Mouse (Mus musculus) liver, adult (tissue): ENCODE results near the gene Abhd11.

ENCODE experiments used
- GATA4 ChIP-seq: IDR thresholded peaks from 2 replicates; pipeline ENCODE4 v1.6.1; 2014; ENCODE audit warnings: mild to moderate bottlenecking, low read length; ENCODE audit not compliant: insufficient replicate concordance

The Abhd11 gene

GRCm38 (mm10) chr5:135037946-135038345 is 29.0 kb downstream of the Abhd11 start:
- TF ChIP-seq GATA4: no peak

DNA sequence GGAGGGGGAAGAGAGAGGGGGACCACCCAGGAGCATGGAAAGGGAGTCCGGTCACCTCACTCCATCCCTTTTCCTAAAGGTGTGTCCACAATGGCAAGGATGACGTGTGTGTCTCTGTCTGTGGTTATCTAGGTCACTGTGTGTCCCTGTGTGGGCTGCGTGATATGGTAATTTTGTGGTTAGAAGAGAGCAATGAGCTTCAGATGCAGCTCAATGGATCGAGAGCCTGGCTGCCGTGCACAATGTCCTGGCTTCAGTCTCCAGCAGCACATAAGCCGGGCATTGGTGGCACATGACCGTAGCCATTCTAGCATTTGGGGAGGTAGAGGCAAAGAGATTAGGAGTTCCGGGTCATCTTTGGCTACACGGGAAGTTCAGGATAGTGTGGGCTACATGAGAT is 30.6 kb downstream of the Abhd11 start:
- TF ChIP-seq GATA4: no peak

GRCm38 (mm10) chr5:135040059-135040458 is 31.1 kb downstream of the Abhd11 start:
- no peak for TF ChIP-seq GATA4

DNA sequence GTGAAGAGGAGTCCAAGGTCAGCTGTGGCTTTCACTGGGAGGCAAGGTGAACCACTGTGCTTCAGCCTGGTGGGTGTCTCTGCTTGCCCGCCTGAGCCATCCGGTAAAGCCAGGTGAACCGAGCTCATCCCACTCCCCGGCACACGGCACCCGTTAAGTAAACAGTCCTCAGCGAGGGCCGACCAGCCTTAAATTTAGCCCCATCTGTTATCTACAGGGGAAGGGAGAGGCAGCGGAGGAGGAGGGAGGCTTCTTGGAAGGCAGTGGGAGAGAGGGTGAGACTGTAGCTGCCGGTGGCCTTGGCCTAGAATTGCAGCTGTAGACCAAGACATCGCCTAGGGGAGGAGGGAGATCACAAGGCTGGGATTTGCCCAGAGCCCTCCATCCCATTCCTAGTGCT is 31.8 kb downstream of the Abhd11 start:
- TF ChIP-seq GATA4: no peak

DNA sequence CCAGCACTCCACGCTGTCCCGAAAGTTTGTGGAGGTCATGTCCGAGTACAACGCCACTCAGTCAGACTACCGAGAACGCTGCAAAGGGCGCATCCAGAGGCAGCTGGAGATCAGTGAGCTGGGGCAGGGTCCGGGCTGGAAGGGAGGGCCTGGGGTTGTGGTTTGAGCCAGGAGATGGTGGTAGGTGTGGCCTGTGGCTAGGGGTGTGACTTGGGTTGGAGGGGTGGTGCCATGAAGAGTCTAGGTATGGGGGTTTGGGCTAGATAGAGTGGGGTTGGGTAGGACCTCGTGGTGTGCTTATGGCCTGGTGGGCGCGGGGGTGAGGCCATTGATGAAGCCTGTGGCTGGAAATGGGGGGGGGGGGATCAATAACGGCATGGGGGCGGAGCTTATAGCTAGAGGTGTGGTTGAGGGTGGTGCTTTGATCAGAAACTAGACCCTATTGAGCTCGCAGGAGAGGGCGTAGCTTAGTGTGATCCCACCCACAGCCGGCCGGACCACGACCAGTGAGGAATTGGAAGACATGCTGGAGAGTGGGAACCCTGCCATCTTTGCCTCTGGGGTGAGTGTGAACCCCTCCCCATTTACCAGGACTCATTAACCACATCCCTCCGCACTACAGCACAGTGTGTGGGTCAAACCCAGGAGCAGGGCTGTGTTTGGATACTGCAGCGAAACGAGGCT is 33.3 kb downstream of the Abhd11 start:
- no peak for TF ChIP-seq GATA4

DNA sequence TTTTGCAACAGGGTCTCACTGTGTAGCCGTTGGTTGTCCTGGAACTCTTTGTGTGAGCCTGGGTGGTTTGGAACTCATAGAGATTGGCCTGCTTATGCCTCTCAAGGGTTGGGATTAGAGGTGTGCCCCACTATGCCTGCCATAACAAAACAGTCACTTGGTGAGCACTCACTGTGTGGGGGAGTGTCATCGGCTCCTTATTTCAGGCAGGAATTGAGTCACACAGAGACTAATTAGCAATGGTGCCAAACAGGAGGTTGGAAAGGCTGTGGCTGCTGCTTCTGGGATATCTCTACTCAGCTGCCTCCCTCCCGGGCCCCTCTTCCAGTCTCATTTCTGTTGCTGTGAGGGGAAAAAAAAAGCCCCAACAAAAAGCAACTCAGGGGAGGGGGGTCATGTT is 35.6 kb downstream of the Abhd11 start:
- TF ChIP-seq GATA4: no peak

DNA sequence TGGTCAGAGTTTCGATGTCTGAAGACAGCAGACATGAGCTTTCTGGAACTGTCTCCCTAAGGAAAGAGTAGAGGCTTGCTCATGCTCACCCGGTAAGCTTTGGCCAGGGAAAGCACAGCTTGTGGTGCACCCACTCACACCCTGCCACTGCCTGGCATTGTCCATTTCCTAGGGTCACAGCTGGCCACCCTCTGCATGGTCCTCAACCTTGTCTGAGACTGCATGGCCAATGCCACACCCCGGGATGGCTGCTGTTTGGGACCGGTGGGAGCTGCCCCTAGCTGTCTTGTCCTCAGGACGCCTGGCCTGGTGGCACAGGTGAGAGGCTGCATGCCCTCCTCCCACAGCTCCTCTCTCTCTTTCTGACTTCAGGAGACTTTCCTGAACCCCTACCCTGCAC is 39.6 kb downstream of the Abhd11 start:
- no peak for TF ChIP-seq GATA4

- no peak for TF ChIP-seq GATA4
Measured at GRCm38 (mm10) chr5:135053356-135053755, 44.4 kb downstream of the Abhd11 start.
